Mouse (Mus musculus) olfactory bulb, adult 2 months (tissue): ENCODE measurements around the gene BC004004.

ENCODE experiments used
- CTCF ChIP-seq: fragments of 200-500 bp; IDR thresholded peaks from 2 replicates; pipeline ENCODE4 v1.5.1; 2012; ENCODE audit warnings: low read depth, mild to moderate bottlenecking, low read length, moderate library complexity; ENCODE audit not compliant: insufficient read depth
- POLR2A ChIP-seq: fragments of 200-500 bp; IDR thresholded peaks from 2 replicates; pipeline ENCODE4 v1.6.1; 2012; ENCODE audit warnings: mild to moderate bottlenecking, low read depth, low read length, moderate library complexity; ENCODE audit not compliant: insufficient read depth

GRCm38 (mm10) chr17:29316891-29317290 is 48.3 kb downstream of the BC004004 start:
- TF ChIP-seq CTCF (no peak), POLR2A (no peak)
